Comparison of ENCODE assay signal across 8 mouse cellular contexts in genomic region chr14:29721131-29721487, GRCm38 (mm10). TPM values are rescaled to one million over a fixed set of nuclear protein-coding genes. Genes with fewer than 3 reads are reported as not detected.
DNase-seq lines count a peak whose midpoint lies in the region; ATAC-seq lines count a peak whose summit lies in the region.

No protein-coding gene starts in this region.

- H3K4me3 ChIP-seq in kidney, embryonic 16.5 days (ENCODE audit: low read length): peak overlapping the region; percentile 70
- peak overlapping the region; percentile 75 for H3K4me3 ChIP-seq in embryonic facial prominence, embryonic 14.5 days (ENCODE audit: low read depth, low read length)
- H3K4me3 ChIP-seq in intestine, embryonic 15.5 days (replicated peaks): peak overlapping the region; percentile 58
- H3K4me3 ChIP-seq in neural tube, embryonic 13.5 days: peak overlapping the region; percentile 76

- DNase-seq in kidney, postnatal 25 days: no peak
- peak; percentile 4 for DNase-seq in embryonic facial prominence, embryonic 14.5 days (ENCODE audit: low spot score)
- DNase-seq in MN1 (ENCODE audit: low spot score): no peak
- DNase-seq in adrenal gland, adult 2 months: no peak
- no peak for DNase-seq in adrenal gland, adult 18-20 months (ENCODE audit: low spot score in 2 of 2)

- H3K9me3 ChIP-seq in kidney, embryonic 16.5 days (ENCODE audit: low read length): no peaks in the 10 kb centered on the region
- no peaks in the 10 kb centered on the region for H3K9me3 ChIP-seq in embryonic facial prominence, embryonic 14.5 days (ENCODE audit: control insufficient read depth, low read length)
- H3K9me3 ChIP-seq in intestine, embryonic 15.5 days: no peaks in the 10 kb centered on the region
- H3K9me3 ChIP-seq in neural tube, embryonic 13.5 days: no peaks in the 10 kb centered on the region

- peak; percentile 18 for ATAC-seq in kidney, embryonic 16.5 days (ENCODE audit: low FRiP score, low TSS enrichment)
- ATAC-seq in embryonic facial prominence, embryonic 14.5 days (ENCODE audit: low read depth): no peak
- no peak for ATAC-seq in intestine, embryonic 15.5 days
- no peak; the same call in 1 of the 2 replicates for ATAC-seq in neural tube, embryonic 13.5 days (ENCODE audit: low read depth)

- no peaks in the 10 kb centered on the region for H3K36me3 ChIP-seq in kidney, embryonic 16.5 days (ENCODE audit: insufficient read depth, low read length)
- no peaks in the 10 kb centered on the region for H3K36me3 ChIP-seq in embryonic facial prominence, embryonic 14.5 days (ENCODE audit: control insufficient read depth, insufficient read depth, low read length)
- H3K36me3 ChIP-seq in intestine, embryonic 15.5 days: no peaks in the 10 kb centered on the region
- H3K36me3 ChIP-seq in neural tube, embryonic 13.5 days: no peaks in the 10 kb centered on the region

- H3K27me3 ChIP-seq in kidney, embryonic 16.5 days (ENCODE audit: insufficient read depth, low read length): peaks cover 71% of the 10 kb centered on the region
- peaks cover 63% of the 10 kb centered on the region for H3K27me3 ChIP-seq in embryonic facial prominence, embryonic 14.5 days (replicated peaks; ENCODE audit: control insufficient read depth, insufficient read depth, low read length)
- H3K27me3 ChIP-seq in intestine, embryonic 15.5 days (replicated peaks): peaks cover 67% of the 10 kb centered on the region
- H3K27me3 ChIP-seq in neural tube, embryonic 13.5 days: peaks cover 75% of the 10 kb centered on the region

- peak overlapping the region; percentile 100 for H3K4me2 ChIP-seq in kidney, embryonic 16.5 days (replicated peaks; ENCODE audit: low read depth, low read length)
- H3K4me2 ChIP-seq in embryonic facial prominence, embryonic 14.5 days (ENCODE audit: low read depth, low read length): peak overlapping the region; percentile 98
- peak overlapping the region; percentile 99 for H3K4me2 ChIP-seq in intestine, embryonic 15.5 days (replicated peaks)
- H3K4me2 ChIP-seq in neural tube, embryonic 13.5 days: peak overlapping the region; percentile 99

- peak overlapping the region; percentile 72 for H3K9ac ChIP-seq in kidney, embryonic 16.5 days (replicated peaks; ENCODE audit: low read length)
- peak overlapping the region; percentile 77 for H3K9ac ChIP-seq in embryonic facial prominence, embryonic 14.5 days (ENCODE audit: low read depth, low read length)
- peak overlapping the region; percentile 36; the same call in 1 of the 2 replicates for H3K9ac ChIP-seq in intestine, embryonic 15.5 days
- peak overlapping the region; percentile 85 for H3K9ac ChIP-seq in neural tube, embryonic 13.5 days

- WGBS in kidney, embryonic 16.5 days: under 1% methylated on average over 11 of the region's 11 CpGs
- WGBS in embryonic facial prominence, embryonic 14.5 days: under 1% methylated on average over 11 of the region's 11 CpGs
- 1% methylated on average over 11 of the region's 11 CpGs for WGBS in intestine, embryonic 15.5 days
- WGBS in neural tube, embryonic 13.5 days: under 1% methylated on average over 11 of the region's 11 CpGs

- peaks cover 17% of the 10 kb centered on the region for H3K4me1 ChIP-seq in kidney, embryonic 16.5 days (ENCODE audit: insufficient read depth, low read length)
- H3K4me1 ChIP-seq in embryonic facial prominence, embryonic 14.5 days (ENCODE audit: control insufficient read depth, insufficient read depth, low read length): peaks cover 5% of the 10 kb centered on the region; the same call in 1 of the 2 replicates
- peaks cover 15% of the 10 kb centered on the region for H3K4me1 ChIP-seq in intestine, embryonic 15.5 days (replicated peaks)
- peaks cover 36% of the 10 kb centered on the region for H3K4me1 ChIP-seq in neural tube, embryonic 13.5 days (replicated peaks)

- no peak overlapping the region for H3K27ac ChIP-seq in kidney, embryonic 16.5 days (ENCODE audit: low read length)
- H3K27ac ChIP-seq in embryonic facial prominence, embryonic 14.5 days (replicated peaks; ENCODE audit: low read depth, low read length): no peak overlapping the region; the same call in 1 of the 2 replicates
- H3K27ac ChIP-seq in intestine, embryonic 15.5 days: no peak overlapping the region
- peak overlapping the region; percentile 91 for H3K27ac ChIP-seq in neural tube, embryonic 13.5 days (replicated peaks)

RNA-seq across cellular contexts. Expression of gene Cacna2d3, which starts 0.6 kb away (rescaled TPM):
- polyA plus RNA-seq in kidney, embryonic 16.5 days (2015; fragmentation: Nextera tagmentation; extraction: Ambion mirVana): 2.0 and 2.8 TPM in 2 replicates
- 16.4 and 19.6 TPM in 2 replicates for polyA plus RNA-seq in embryonic facial prominence, embryonic 14.5 days (2014; fragmentation: Nextera tagmentation; extraction: Ambion mirVana)
- polyA plus RNA-seq in intestine, embryonic 15.5 days (2015; fragmentation: Nextera tagmentation; extraction: Ambion mirVana): 1.4 and 1.7 TPM in 2 replicates
- polyA plus RNA-seq in neural tube, embryonic 13.5 days (2015; fragmentation: Nextera tagmentation; extraction: Ambion mirVana): 37.8 and 41.6 TPM in 2 replicates
- total RNA-seq in adrenal gland, adult 2 months (2021): 1 to 10 TPM; 2.7 TPM
- polyA plus RNA-seq in adrenal gland, adult 2 months (2012; rRNA removed): 0.67 and 0.74 TPM in 2 replicates
- total RNA-seq in adrenal gland, adult 18-20 months (2021): 1 to 10 TPM; 3.1 to 3.7 TPM
